Mouse (Mus musculus) forebrain, embryonic 11.5 days (tissue): ENCODE results near the gene Slfn8. TPM values are rescaled to one million over a fixed set of nuclear protein-coding genes. Genes with fewer than 3 reads are reported as not detected.
A peak's percentile ranks its signal among the peaks of the same experiment; 100 is the strongest.
"Not testable (repeated sequence)": the region's sequence is repeated elsewhere in the genome, so short reads cannot be mapped to it uniquely, and the experiment has no call there.

Experiments used
- ATAC-seq: fragments of 200-750 bp; cut with Nextera tagmentation; replicated peaks from 2 replicates; pipeline ENCODE4 v1.8.0; 2017; ENCODE audit warnings: moderate TSS enrichment; ENCODE audit not compliant: low FRiP score
- DNase-seq: peaks from one replicate; pipeline ENCODE4 v3.0.0-alpha.2; 2017; ENCODE audit warnings: low spot score
- H3K27ac ChIP-seq: fragments of 300-500 bp; sonication (generic); 2 replicates; pipeline ENCODE4 v1.5.1; 2014; ENCODE audit warnings: low read depth, low read length
- H3K27me3 ChIP-seq: fragments of 300-500 bp; sonication (generic); 2 replicates; pipeline ENCODE4 v1.6.1; 2014; ENCODE audit warnings: mild to moderate bottlenecking, low read length, mixed read lengths; ENCODE audit not compliant: control insufficient read depth, insufficient read depth
- H3K36me3 ChIP-seq: fragments of 300-500 bp; sonication (generic); 2 replicates; pipeline ENCODE4 v1.6.1; 2014; ENCODE audit warnings: mild to moderate bottlenecking, low read length, moderate library complexity, mixed read lengths; ENCODE audit not compliant: control insufficient read depth, insufficient read depth
- H3K4me1 ChIP-seq: fragments of 300-500 bp; sonication (generic); replicated peaks from 2 replicates; pipeline ENCODE4 v1.6.1; 2014; ENCODE audit warnings: low read length, mixed read lengths; ENCODE audit not compliant: control insufficient read depth, insufficient read depth
- H3K4me2 ChIP-seq: fragments of 300-500 bp; sonication (generic); 2 replicates; pipeline ENCODE4 v1.6.1; 2014; ENCODE audit warnings: low read depth, mild to moderate bottlenecking, low read length, moderate library complexity, mixed read lengths; ENCODE audit not compliant: severe bottlenecking
- H3K4me3 ChIP-seq: fragments of 300-500 bp; sonication (generic); 2 replicates; pipeline ENCODE4 v1.5.1; 2014; ENCODE audit warnings: low read depth, low read length
- H3K9ac ChIP-seq: fragments of 300-500 bp; sonication (generic); 2 replicates; pipeline ENCODE4 v1.6.1; 2014; ENCODE audit warnings: low read length
- H3K9me3 ChIP-seq: fragments of 300-500 bp; sonication (generic); 2 replicates; pipeline ENCODE4 v1.6.1; 2016; ENCODE audit warnings: low read length, mixed read lengths; ENCODE audit not compliant: control insufficient read depth
- WGBS: fragments of 180-500 bp; shearing (Covaris S2); extraction: QIAGEN DNeasy Blood & Tissue Kit; methylation state at CpG from one replicate; pipeline ENCODE4 v1.1.7; 2014; 5-methylcytosine and 5-hydroxymethylcytosine counted together
- polyA plus RNA-seq: library from polyadenylated mRNA; unstranded; fragments of >200 nt; fragmentation: Nextera tagmentation; extraction: Ambion mirVana; gene quantifications from 2 replicates; pipeline ENCODE4 v1.2.1, GENCODE M21; 2014

The Slfn8 gene
- polyA plus RNA-seq, 1 experiment from 2014 or later: 0.15 TPM

GRCm38 (mm10) chr11:83060412-83061020 is 39.9 kb upstream of the Slfn8 start:
- WGBS: 83% methylated on average over 5 of the region's 5 CpGs

GRCm38 (mm10) chr11:83057863-83058262 is 37.3 kb upstream of the Slfn8 start:
- Histone ChIP-seq H3K4me2 (no peak overlapping the region), H3K4me1 (no peaks in the 10 kb centered on the region), H3K9me3 (no peaks in the 10 kb centered on the region), H3K27me3 (no peaks in the 10 kb centered on the region), H3K27ac (no peak overlapping the region), H3K9ac (no peak overlapping the region), H3K36me3 (no peaks in the 10 kb centered on the region), H3K4me3 (no peak overlapping the region)
- ATAC-seq (no peak; the same call in 1 of the 2 replicates), DNase-seq (peak; percentile 74)
- 4% methylated on average over 5 of the region's 5 CpGs for WGBS

More at GRCm38 (mm10) chr11:83060412-83061020, 39.9 kb upstream of the Slfn8 start:
- no peaks in the 10 kb centered on the region; the same call in 1 of the 2 replicates for H3K4me1 ChIP-seq
- H3K9ac ChIP-seq: no peak overlapping the region
- no peak overlapping the region for H3K4me3 ChIP-seq
- DNase-seq (no peak), ATAC-seq (no peak)
- no peak overlapping the region for H3K4me2 ChIP-seq
- no peaks in the 10 kb centered on the region for H3K27me3 ChIP-seq
- H3K9me3 ChIP-seq: no peaks in the 10 kb centered on the region
- no peak overlapping the region for H3K27ac ChIP-seq
- H3K36me3 ChIP-seq: no peaks in the 10 kb centered on the region

- no peaks in the 10 kb centered on the region for H3K4me1 ChIP-seq
- WGBS: 84% methylated on average over 3 of the region's 3 CpGs
These were observed 25.0 kb upstream of the Slfn8 start for GRCm38 (mm10) chr11:83045642-83046041.

GRCm38 (mm10) chr11:83043891-83044290 is 23.3 kb upstream of the Slfn8 start:
- H3K9ac ChIP-seq: no peak overlapping the region
- no peaks in the 10 kb centered on the region for H3K9me3 ChIP-seq
- H3K4me3 ChIP-seq: no peak overlapping the region
- no peaks in the 10 kb centered on the region for H3K36me3 ChIP-seq
- H3K4me1 ChIP-seq: no peaks in the 10 kb centered on the region
- H3K4me2 ChIP-seq: no peak overlapping the region
- ATAC-seq (no peak), DNase-seq (no peak)
- no peak overlapping the region for H3K27ac ChIP-seq
- H3K27me3 ChIP-seq: no peaks in the 10 kb centered on the region
- WGBS: 86% methylated on average over 4 of the region's 4 CpGs

More at GRCm38 (mm10) chr11:83045642-83046041, 25.0 kb upstream of the Slfn8 start:
- no peaks in the 10 kb centered on the region for H3K9me3 ChIP-seq
- no peak overlapping the region for H3K27ac ChIP-seq
- H3K4me2 ChIP-seq: no peak overlapping the region
- no peak overlapping the region for H3K4me3 ChIP-seq
- no peaks in the 10 kb centered on the region for H3K36me3 ChIP-seq
- ATAC-seq (no peak), DNase-seq (no peak)
- no peaks in the 10 kb centered on the region for H3K27me3 ChIP-seq
- H3K9ac ChIP-seq: no peak overlapping the region

- Histone ChIP-seq H3K36me3 (no peaks in the 10 kb centered on the region), H3K4me2 (no peak overlapping the region), H3K27me3 (no peaks in the 10 kb centered on the region), H3K27ac (no peak overlapping the region), H3K4me3 (no peak overlapping the region), H3K9me3 (no peaks in the 10 kb centered on the region), H3K9ac (no peak overlapping the region), H3K4me1 (no peaks in the 10 kb centered on the region)
- ATAC-seq (no peak), DNase-seq (no peak)
These were observed 20.4 kb upstream of the Slfn8 start for GRCm38 (mm10) chr11:83041000-83041399.

GRCm38 (mm10) chr11:83040325-83040724 is 19.7 kb upstream of the Slfn8 start:
- Histone ChIP-seq H3K4me3 (no peak overlapping the region), H3K36me3 (no peaks in the 10 kb centered on the region), H3K4me1 (no peaks in the 10 kb centered on the region), H3K27ac (no peak overlapping the region), H3K9ac (no peak overlapping the region), H3K9me3 (no peaks in the 10 kb centered on the region), H3K4me2 (no peak overlapping the region), H3K27me3 (no peaks in the 10 kb centered on the region)
- 21% methylated on average over 1 of the region's 1 CpGs for WGBS
- DNase-seq (no peak), ATAC-seq (no peak)

- DNase-seq: no peak
- Histone ChIP-seq H3K9me3 (no peaks in the 10 kb centered on the region), H3K9ac (no peak overlapping the region), H3K4me2 (0 out of 2 replicates have a peak overlapping the region, but pooled peaks have one; percentile 12), H3K27me3 (no peaks in the 10 kb centered on the region), H3K4me1 (no peaks in the 10 kb centered on the region), H3K4me3 (no peak overlapping the region), H3K36me3 (no peaks in the 10 kb centered on the region), H3K27ac (no peak overlapping the region)
- WGBS: 9% methylated on average over 19 of the region's 19 CpGs
- no peak for ATAC-seq
These were observed 19.2 kb upstream of the Slfn8 start for GRCm38 (mm10) chr11:83039796-83040195.

GRCm38 (mm10) chr11:83039156-83039555 is 18.5 kb upstream of the Slfn8 start:
- DNase-seq (no peak), ATAC-seq (no peak)
- Histone ChIP-seq H3K9me3 (no peaks in the 10 kb centered on the region), H3K9ac (no peak overlapping the region), H3K4me3 (no peak overlapping the region), H3K27me3 (no peaks in the 10 kb centered on the region), H3K4me1 (no peaks in the 10 kb centered on the region), H3K27ac (no peak overlapping the region), H3K36me3 (no peaks in the 10 kb centered on the region), H3K4me2 (no peak overlapping the region)
- WGBS: 23% methylated on average over 1 of the region's 1 CpGs

GRCm38 (mm10) chr11:83038686-83039085 is 18.1 kb upstream of the Slfn8 start:
- H3K4me1 ChIP-seq, H3K27ac ChIP-seq, DNase-seq, H3K4me3 ChIP-seq, H3K9me3 ChIP-seq, H3K27me3 ChIP-seq, H3K36me3 ChIP-seq, ATAC-seq, H3K9ac ChIP-seq, H3K4me2 ChIP-seq: not testable (repeated sequence)
- WGBS: 88% methylated on average over 3 of the region's 3 CpGs
